Mouse (Mus musculus) heart, embryonic 11.5 days (tissue): Measurements from ENCODE around the gene Rps6kb1. TPM values are rescaled to one million over a fixed set of nuclear protein-coding genes. Genes with fewer than 3 reads are reported as not detected.

Experiments
- ATAC-seq: fragments of 200-750 bp; cut with Nextera tagmentation; replicated peaks from 2 replicates; pipeline ENCODE4 v1.8.0; 2017; ENCODE audit warnings: moderate library complexity; ENCODE audit not compliant: insufficient number of reproducible peaks, low FRiP score, low TSS enrichment
- H3K27ac ChIP-seq: fragments of 300-500 bp; sonication (generic); 2 replicates; pipeline ENCODE4 v1.5.1; 2014; ENCODE audit warnings: mild to moderate bottlenecking, low read depth, low read length
- H3K27me3 ChIP-seq: fragments of 300-500 bp; sonication (generic); 2 replicates; pipeline ENCODE4 v1.6.1; 2014; ENCODE audit warnings: mild to moderate bottlenecking, low read length, mixed read lengths; ENCODE audit not compliant: control insufficient read depth, insufficient read depth
- H3K36me3 ChIP-seq: fragments of 300-500 bp; sonication (generic); 2 replicates; pipeline ENCODE4 v1.6.1; 2014; ENCODE audit warnings: mild to moderate bottlenecking, low read length, moderate library complexity, mixed read lengths; ENCODE audit not compliant: control insufficient read depth, insufficient read depth
- H3K4me1 ChIP-seq: fragments of 300-500 bp; sonication (generic); 2 replicates; pipeline ENCODE4 v1.6.1; 2014; ENCODE audit warnings: low read length; ENCODE audit not compliant: control insufficient read depth, insufficient read depth
- H3K4me2 ChIP-seq: fragments of 300-500 bp; sonication (generic); 2 replicates; pipeline ENCODE4 v1.6.1; 2014; ENCODE audit warnings: mild to moderate bottlenecking, moderate library complexity
- H3K4me3 ChIP-seq: fragments of 300-500 bp; sonication (generic); 2 replicates; pipeline ENCODE4 v1.5.1; 2014; ENCODE audit warnings: low read depth, low read length
- H3K9ac ChIP-seq: fragments of 300-500 bp; sonication (generic); 2 replicates; pipeline ENCODE4 v1.6.1; 2014; ENCODE audit warnings: mild to moderate bottlenecking, low read depth, low read length, moderate library complexity
- H3K9me3 ChIP-seq: fragments of 300-500 bp; sonication (generic); replicated peaks from 2 replicates; pipeline ENCODE4 v1.6.1; 2016; ENCODE audit warnings: low read length; ENCODE audit not compliant: control insufficient read depth
- WGBS: fragments of 180-500 bp; shearing (Covaris S2); extraction: QIAGEN DNeasy Blood & Tissue Kit; methylation state at CpG from one replicate; pipeline ENCODE4 v1.1.7; 2014; ENCODE audit not compliant: insufficient replicate concordance; 5-methylcytosine and 5-hydroxymethylcytosine counted together
- polyA plus RNA-seq: library from polyadenylated mRNA; unstranded; fragments of >200 nt; fragmentation: Nextera tagmentation; extraction: Ambion mirVana; gene quantifications from 2 replicates; pipeline ENCODE4 v1.2.1, GENCODE M21; 2014

The Rps6kb1 gene
- polyA plus RNA-seq, 1 experiment from 2014 or later: 50.0 TPM

- Histone ChIP-seq H3K4me1 (peaks cover 23% of the 10 kb centered on the region), H3K36me3 (no peaks in the 10 kb centered on the region), H3K4me3 (no peak overlapping the region), H3K27me3 (no peaks in the 10 kb centered on the region), H3K4me2 (no peak overlapping the region), H3K27ac (peak overlapping the region; percentile 47; the same call in 1 of the 2 replicates), H3K9me3 (no peaks in the 10 kb centered on the region), H3K9ac (no peak overlapping the region)
- WGBS: 80% methylated on average over 7 of the region's 7 CpGs
- no peak for ATAC-seq
Observed at GRCm38 (mm10) chr11:86582543-86583260, 38.1 kb upstream of the Rps6kb1 start.

GRCm38 (mm10) chr11:86581943-86582542 lies 37.4 kb upstream of the Rps6kb1 start:
- no peak overlapping the region for H3K9ac ChIP-seq
- no peak overlapping the region for H3K4me2 ChIP-seq
- no peaks in the 10 kb centered on the region for H3K36me3 ChIP-seq
- no peaks in the 10 kb centered on the region for H3K27me3 ChIP-seq
- ATAC-seq: no peak
- H3K27ac ChIP-seq: peak overlapping the region; percentile 67
- H3K4me1 ChIP-seq: peaks cover 28% of the 10 kb centered on the region
- no peak overlapping the region for H3K4me3 ChIP-seq
- no peaks in the 10 kb centered on the region for H3K9me3 ChIP-seq
- 78% methylated on average over 12 of the region's 12 CpGs for WGBS

- Histone ChIP-seq H3K4me1 (peaks cover 32% of the 10 kb centered on the region), H3K4me2 (peak overlapping the region; percentile 51), H3K9me3 (no peaks in the 10 kb centered on the region), H3K36me3 (no peaks in the 10 kb centered on the region), H3K27me3 (no peaks in the 10 kb centered on the region), H3K4me3 (peak overlapping the region; percentile 17; the same call in 1 of the 2 replicates), H3K27ac (peak overlapping the region; percentile 67), H3K9ac (peak overlapping the region; percentile 12; the same call in 1 of the 2 replicates)
- WGBS: 22% methylated on average over 11 of the region's 11 CpGs
- ATAC-seq: no peak
Observed at GRCm38 (mm10) chr11:86581250-86581753, 36.7 kb upstream of the Rps6kb1 start.

GRCm38 (mm10) chr11:86580319-86581113 lies 35.9 kb upstream of the Rps6kb1 start:
- H3K9me3 ChIP-seq: no peaks in the 10 kb centered on the region
- ATAC-seq: no peak
- no peak overlapping the region for H3K4me3 ChIP-seq
- H3K36me3 ChIP-seq: no peaks in the 10 kb centered on the region
- no peaks in the 10 kb centered on the region for H3K27me3 ChIP-seq
- peak overlapping the region; percentile 67; the same call in 1 of the 2 replicates for H3K27ac ChIP-seq
- H3K4me2 ChIP-seq: no peak overlapping the region; the same call in 1 of the 2 replicates
- WGBS: 81% methylated on average over 9 of the region's 9 CpGs
- peaks cover 34% of the 10 kb centered on the region for H3K4me1 ChIP-seq
- H3K9ac ChIP-seq: no peak overlapping the region

- no peak for ATAC-seq
- 81% methylated on average over 10 of the region's 10 CpGs for WGBS
- no peak overlapping the region for H3K9ac ChIP-seq
- no peak overlapping the region for H3K4me3 ChIP-seq
- no peak overlapping the region for H3K27ac ChIP-seq
- no peaks in the 10 kb centered on the region for H3K36me3 ChIP-seq
- no peaks in the 10 kb centered on the region for H3K9me3 ChIP-seq
- peaks cover 34% of the 10 kb centered on the region for H3K4me1 ChIP-seq
- H3K27me3 ChIP-seq: no peaks in the 10 kb centered on the region
- H3K4me2 ChIP-seq: no peak overlapping the region
Observed at GRCm38 (mm10) chr11:86579731-86580318, 35.2 kb upstream of the Rps6kb1 start.

- no peak overlapping the region for H3K4me2 ChIP-seq
- H3K9ac ChIP-seq: no peak overlapping the region
- H3K27ac ChIP-seq: no peak overlapping the region
- no peaks in the 10 kb centered on the region for H3K9me3 ChIP-seq
- no peak overlapping the region for H3K4me3 ChIP-seq
- H3K36me3 ChIP-seq: no peaks in the 10 kb centered on the region
- no peak for ATAC-seq
- WGBS: 60% methylated on average over 25 of the region's 25 CpGs
- peaks cover 33% of the 10 kb centered on the region for H3K4me1 ChIP-seq
- no peaks in the 10 kb centered on the region for H3K27me3 ChIP-seq
Observed at GRCm38 (mm10) chr11:86578809-86579730, 34.5 kb upstream of the Rps6kb1 start.

- H3K4me2 ChIP-seq: no peak overlapping the region
- H3K27ac ChIP-seq: no peak overlapping the region
- H3K36me3 ChIP-seq: no peaks in the 10 kb centered on the region
- no peak for ATAC-seq
- 77% methylated on average over 6 of the region's 6 CpGs for WGBS
- no peak overlapping the region for H3K4me3 ChIP-seq
- peaks cover 32% of the 10 kb centered on the region for H3K4me1 ChIP-seq
- no peaks in the 10 kb centered on the region for H3K27me3 ChIP-seq
- H3K9me3 ChIP-seq: no peaks in the 10 kb centered on the region
- H3K9ac ChIP-seq: no peak overlapping the region
Observed at GRCm38 (mm10) chr11:86578106-86578808, 33.7 kb upstream of the Rps6kb1 start.
